Mouse (Mus musculus) layer of hippocampus, adult 2 months (tissue): ENCODE data around the gene Morc1. TPM values are rescaled to one million over a fixed set of nuclear protein-coding genes. Genes with fewer than 3 reads are reported as not detected.

Experiments
- DNase-seq, 2 experiments: peaks; one replicate each; pipeline ENCODE4 v3.0.0; 2022; ENCODE audit warnings: low spot score in 2 of 2
- H3K27ac ChIP-seq: fragments of 200-600 bp; 2 replicates; pipeline ENCODE4 v1.8.1; 2022
- H3K4me3 ChIP-seq: fragments of 200-600 bp; 2 replicates; pipeline ENCODE4 v1.8.1; 2022; ENCODE audit warnings: mild to moderate bottlenecking
- CTCF ChIP-seq: fragments of 200-600 bp; conservative IDR thresholded peaks from 2 replicates; pipeline ENCODE4 v1.8.1; 2022; ENCODE audit warnings: antibody characterized with exemption, mild to moderate bottlenecking, moderate library complexity
- total RNA-seq, 2 experiments: library from RNA; stranded (reverse); gene quantifications; 2 replicates each; pipeline ENCODE4 v1.2.3; 2021

Morc1 gene
- total RNA-seq, 2 experiments from 2014 or later = 0.25 TPM; not detected in 1

DNA sequence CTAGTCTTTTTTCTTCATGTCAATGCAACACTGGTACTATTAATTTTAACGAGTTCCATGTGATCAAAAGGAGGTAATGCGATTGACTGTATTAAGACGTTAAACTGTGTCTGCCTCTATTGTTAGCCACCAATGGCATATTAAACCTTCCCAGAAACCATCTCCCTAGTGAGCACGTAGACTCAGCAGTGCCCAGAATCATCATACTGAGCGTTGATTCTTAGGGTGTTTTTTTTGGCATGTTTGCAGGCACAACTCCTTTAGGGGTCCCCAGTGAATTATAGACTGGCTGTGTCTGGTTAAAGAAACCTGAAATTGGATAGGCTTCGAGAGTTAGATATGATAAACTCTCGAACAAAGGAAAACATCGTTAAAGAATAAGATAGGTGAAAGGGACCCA, 189.5 kb downstream of the Morc1 start:
- Histone ChIP-seq H3K4me3 (no peak overlapping the region), H3K27ac (no peak overlapping the region)
- DNase-seq = no peak
- no peak for TF ChIP-seq CTCF

DNA sequence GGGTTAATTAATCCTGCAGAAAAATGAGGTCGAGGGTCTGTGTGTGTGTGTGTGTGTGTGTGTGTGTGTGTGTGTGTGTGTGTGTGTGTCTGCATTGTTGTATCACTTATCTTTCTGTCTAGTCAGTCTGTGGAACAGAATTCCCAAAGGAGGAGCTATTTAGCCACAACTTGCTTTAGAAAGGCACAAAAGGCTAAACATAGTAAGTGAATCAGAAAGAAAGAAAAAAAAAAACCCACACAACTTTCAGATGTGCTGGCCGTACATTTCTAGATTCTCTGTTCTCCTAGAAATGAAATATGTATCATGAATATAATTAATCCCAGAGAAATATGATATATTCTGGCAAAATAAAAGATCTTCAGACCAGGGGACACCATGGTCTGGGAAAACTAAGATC, 190.0 kb downstream of the Morc1 start:
- TF ChIP-seq CTCF = no peak
- H3K27ac ChIP-seq = no peak overlapping the region
- no peak for DNase-seq

DNA sequence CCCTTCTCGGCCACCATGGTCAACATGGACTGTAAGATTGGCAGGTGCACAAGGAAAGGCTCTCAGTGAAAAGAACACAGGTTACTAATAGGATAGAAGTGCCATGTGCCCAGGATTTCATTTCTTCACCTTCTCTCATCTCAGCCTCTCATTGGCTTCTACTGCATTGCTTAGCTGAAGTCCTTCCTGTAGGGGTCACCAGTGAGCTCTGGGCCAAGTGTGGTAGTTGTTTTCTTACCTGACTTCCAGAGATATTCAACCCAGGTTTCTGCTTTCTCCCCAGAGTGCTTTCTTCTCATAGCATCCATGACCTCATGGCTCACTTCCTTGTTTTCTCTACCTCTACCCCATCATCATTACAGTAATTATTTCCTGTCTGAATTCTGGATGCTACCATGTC, 192.4 kb downstream of the Morc1 start:
- H3K4me3 ChIP-seq = no peak overlapping the region
- no peak for DNase-seq
- peak; percentile 55 for TF ChIP-seq CTCF

More for the DNA sequence above, 190.0 kb downstream of the Morc1 start:
- H3K4me3 ChIP-seq = no peak overlapping the region

DNA sequence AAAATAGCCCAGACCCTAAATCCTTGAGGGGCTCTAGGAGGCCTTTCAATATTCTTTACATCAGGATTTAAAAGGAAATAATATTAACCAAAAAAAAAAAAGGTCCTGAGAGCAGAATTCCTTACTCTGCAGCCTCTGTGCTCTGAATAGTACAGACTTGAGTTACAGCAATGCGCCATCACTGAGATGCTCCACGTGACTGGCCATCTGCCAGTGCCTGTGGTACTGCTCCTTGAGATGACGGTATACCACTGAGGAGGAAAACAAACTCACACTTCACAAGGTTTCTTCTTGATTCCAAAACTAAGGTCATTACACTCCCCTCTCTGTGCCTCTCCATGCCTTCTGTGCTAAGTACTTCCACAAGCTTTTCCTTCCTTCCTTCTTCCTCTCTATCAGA, 195.1 kb downstream of the Morc1 start:
- Histone ChIP-seq H3K27ac (no peak overlapping the region), H3K4me3 (no peak overlapping the region)
- no peak for DNase-seq
- TF ChIP-seq CTCF = no peak

More for the DNA sequence above, 192.4 kb downstream of the Morc1 start:
- H3K27ac ChIP-seq = no peak overlapping the region

DNA sequence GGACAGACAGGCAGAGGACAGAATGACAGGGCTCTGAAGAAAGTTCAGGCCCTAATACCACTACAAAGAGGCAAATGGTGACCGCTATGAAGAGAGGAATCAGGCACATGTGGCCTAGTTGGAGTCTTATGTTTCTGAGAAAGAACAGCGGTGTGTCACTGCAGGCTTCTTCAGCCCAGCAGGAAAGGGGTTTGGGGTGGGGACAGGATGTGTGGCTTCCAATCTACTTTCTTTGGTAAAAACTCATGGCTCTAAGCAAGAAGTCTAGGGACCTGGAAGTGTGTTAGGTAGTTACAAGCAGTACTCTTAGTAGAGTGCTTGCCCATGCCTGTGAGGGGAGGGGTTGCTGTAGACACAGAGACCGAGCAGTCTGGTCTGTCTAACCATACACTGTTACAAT, 196.3 kb downstream of the Morc1 start:
- no peak overlapping the region for H3K4me3 ChIP-seq
- DNase-seq = no peak
- no peak for TF ChIP-seq CTCF
- H3K27ac ChIP-seq = no peak overlapping the region

DNA sequence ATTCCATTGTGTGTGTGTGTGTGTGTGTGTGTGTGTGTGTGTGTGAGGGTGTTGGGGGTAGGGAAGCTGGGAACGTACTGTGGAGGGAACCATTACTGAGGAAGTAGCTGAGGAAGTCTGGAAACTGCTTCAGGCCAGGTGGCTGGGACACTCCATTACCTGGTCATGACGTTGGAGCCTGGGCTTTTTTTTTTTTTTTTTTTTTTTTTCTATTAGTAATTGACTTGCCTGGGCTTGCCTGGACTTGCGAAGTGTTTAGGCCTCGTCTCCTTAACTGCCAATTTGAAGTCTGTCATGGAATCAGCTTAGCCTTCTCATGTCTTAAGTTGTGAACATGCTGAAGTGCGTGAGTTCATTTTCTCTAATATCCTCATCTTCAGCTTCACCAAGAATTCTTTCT, 198.7 kb downstream of the Morc1 start:
- Histone ChIP-seq H3K4me3 (no peak overlapping the region), H3K27ac (no peak overlapping the region)
- TF ChIP-seq CTCF = no peak
- no peak for DNase-seq

DNA sequence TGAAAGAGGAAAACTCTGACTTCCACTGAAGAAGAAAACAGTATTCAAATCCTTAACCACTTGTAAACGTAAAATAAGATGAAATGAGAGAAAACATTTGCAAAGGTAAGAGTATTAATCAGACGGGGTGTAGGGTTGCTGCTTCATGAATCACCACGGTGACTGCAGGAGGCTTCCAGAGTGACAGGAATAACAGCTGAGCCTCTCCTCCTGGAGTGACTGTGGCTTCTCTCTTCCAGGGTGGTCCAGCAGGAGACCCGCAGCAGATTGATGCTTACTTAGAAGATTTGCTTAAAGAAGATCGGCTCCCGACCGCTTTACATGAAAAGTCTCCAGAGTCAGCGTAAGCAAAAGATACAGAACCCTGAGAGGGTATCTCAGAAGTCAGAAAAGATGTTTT, 199.4 kb downstream of the Morc1 start:
- Histone ChIP-seq H3K4me3 (no peak overlapping the region), H3K27ac (no peak overlapping the region)
- no peak for TF ChIP-seq CTCF
- no peak for DNase-seq

DNA sequence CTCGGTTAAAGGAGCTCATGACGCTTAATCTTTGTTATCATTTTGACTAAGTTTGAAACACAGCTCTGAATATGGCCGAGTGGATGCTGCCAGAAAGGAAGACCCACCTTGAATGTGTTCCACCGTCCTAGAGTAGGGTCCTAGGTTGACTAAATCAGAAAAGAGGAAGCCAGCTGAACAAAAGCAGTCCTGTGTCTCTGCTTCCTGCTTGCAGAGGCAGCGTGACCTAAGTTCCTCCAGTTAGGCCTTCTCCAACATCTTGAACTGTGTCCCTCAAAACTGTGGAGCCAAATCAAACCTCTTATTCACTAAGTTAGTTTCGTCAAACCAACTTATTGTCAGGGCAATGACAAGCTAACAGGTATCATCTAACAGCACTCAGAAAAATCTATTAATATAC, 201.3 kb downstream of the Morc1 start:
- Histone ChIP-seq H3K27ac (no peak overlapping the region), H3K4me3 (no peak overlapping the region)
- no peak for DNase-seq
- no peak for TF ChIP-seq CTCF

DNA sequence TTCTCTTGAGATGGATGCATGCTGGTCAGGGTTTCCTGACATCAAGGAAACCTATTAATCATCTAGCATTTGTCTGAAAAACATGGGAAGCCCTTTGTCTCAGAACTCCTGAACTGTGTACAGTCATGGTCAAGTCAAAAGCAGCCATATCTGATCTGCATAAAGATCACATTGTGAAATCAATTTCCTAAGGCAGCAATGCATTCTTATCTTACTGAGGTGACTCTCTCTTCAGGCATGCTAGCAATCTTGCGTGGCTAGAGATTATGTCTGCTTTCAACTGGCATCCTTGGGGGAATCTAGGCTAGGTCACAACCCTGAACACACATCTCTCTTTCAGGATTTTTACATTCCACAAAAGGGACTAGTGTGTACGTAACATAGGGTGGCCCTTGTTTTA, 215.2 kb downstream of the Morc1 start:
- TF ChIP-seq CTCF = no peak
- DNase-seq = no peak
- Histone ChIP-seq H3K4me3 (no peak overlapping the region), H3K27ac (no peak overlapping the region)

DNA sequence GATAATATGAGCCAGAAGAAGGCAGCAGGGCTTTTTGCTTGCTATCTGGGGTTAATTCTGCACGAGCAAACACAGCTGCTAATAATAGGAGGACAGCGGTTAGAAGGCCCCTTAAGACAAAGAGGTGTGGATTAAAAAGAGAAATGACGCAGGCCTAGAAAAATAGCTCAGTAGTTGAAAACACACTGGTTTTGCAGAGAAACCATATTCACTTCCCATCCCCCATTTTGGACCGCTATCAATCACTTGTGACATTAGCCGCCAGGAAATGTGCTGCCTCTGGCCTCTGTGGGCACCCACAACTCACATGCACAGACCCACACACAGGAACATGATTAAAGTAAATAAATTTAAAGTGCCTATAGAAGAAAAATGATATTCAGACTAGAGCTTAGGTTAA, 240.7 kb downstream of the Morc1 start:
- Histone ChIP-seq H3K27ac (no peak overlapping the region), H3K4me3 (no peak overlapping the region)
- no peak for DNase-seq
- no peak for TF ChIP-seq CTCF

DNA sequence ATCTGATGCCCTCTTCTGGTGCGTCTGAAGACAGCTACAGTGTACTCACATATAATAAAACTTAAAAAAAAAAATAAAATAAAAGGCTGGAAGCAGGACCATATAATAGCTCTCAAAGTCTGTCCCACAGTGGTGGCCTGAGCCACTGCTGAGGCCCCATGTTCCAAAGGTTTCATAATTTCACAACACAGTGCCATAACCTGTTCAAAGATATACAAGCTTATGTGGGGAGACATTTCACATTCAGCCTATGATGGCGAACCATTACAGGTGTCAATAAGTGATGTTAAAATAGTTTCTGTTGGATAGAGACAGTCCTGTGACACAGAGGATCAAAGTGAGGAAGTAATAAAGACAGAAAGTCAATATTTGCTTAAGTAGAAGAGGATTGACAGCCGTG, 241.6 kb downstream of the Morc1 start:
- no peak for TF ChIP-seq CTCF
- no peak for DNase-seq
- no peak overlapping the region for H3K4me3 ChIP-seq
- H3K27ac ChIP-seq = no peak overlapping the region

DNA sequence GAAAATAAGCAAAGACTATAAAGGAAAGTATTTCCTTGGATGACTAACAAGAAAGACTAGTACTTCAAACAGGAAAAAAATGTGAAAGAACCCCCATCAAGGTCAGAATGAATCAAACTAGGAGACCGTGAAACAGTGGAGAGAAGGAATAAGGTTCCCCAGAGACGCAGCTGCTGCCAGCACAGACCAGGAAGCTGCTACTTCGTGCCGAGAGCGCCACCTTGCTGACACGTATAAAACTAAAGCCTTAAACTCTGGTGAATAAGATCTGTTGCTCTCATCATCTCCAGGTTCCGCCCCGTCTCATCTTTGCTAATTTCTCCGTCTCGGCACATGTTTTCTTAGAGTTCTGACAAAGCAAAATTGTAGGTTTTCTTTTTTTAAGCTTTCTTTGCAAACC, 244.6 kb downstream of the Morc1 start:
- Histone ChIP-seq H3K27ac (no peak overlapping the region), H3K4me3 (no peak overlapping the region)
- peak; percentile 77 for TF ChIP-seq CTCF
- DNase-seq = peak; percentile 64 to 65

DNA sequence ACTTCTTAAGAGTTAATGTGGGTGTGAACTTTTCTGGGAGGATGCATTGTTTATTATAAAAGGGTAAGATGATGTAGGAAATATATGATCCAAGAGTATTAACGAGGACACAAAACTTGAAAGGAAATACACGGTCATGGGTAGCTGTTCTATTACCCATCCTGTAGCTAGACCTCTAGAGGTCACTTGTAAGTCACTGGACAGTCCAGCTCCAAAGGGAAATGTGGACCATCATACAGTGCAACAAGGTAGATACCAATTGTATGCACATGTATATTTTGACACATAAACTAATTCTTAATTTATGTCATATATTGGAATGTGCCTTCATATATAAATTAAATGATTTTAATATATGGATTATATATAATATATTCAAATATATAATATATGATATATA, 245.2 kb downstream of the Morc1 start:
- Histone ChIP-seq H3K4me3 (no peak overlapping the region), H3K27ac (no peak overlapping the region)
- DNase-seq = no peak
- no peak for TF ChIP-seq CTCF

DNA sequence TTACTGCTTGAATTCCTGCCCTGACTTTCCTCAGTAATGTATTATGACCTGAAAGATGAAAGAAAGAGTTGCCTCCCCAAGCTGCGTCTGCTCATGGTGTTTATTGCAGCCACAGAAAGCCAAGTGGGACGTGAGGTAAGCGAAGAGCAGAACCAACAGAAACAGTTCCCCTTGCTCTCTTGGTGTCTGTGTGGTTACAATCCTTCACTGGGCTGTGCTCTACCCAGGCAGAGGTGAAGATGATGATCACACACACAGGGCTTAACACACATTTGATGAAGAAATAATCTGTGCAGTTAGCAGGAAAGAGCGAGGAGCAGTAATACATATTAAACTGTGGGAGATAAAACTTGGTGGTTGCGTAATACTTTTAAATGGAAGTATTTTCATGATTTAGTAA, 246.3 kb downstream of the Morc1 start:
- no peak overlapping the region for H3K4me3 ChIP-seq
- DNase-seq = no peak
- no peak overlapping the region for H3K27ac ChIP-seq
- no peak for TF ChIP-seq CTCF

DNA sequence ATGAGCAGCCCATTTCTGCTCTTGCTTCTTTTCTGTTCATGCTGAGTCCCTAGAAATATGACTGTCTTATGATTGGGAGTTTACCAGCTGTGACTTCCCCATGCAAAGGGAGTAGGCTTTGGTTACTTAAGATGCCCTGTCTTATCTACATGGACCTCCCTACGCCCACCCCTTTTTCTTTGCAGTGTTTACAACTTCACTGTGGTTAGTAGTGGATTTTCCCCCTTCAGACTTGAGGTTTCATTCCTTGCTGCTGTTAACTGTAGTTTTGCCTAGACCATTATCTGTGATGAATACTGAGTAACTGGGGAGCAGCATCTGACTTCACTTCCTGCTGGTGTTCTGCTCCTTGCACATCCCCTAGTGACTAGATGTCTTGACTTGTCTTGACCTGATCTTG, 247.0 kb downstream of the Morc1 start:
- DNase-seq = no peak
- no peak for TF ChIP-seq CTCF
- H3K27ac ChIP-seq = no peak overlapping the region
- no peak overlapping the region for H3K4me3 ChIP-seq

Other genes with a start within 250 kb of the Morc1 start
- not detected for gene Dppa4, start 147.5 kb upstream of the Morc1 start, total RNA-seq
- gene Dppa2, start 127.3 kb upstream of the Morc1 start, total RNA-seq = not detected
- not detected for gene Gm5485, start 18.8 kb upstream of the Morc1 start, total RNA-seq